27 mouse cellular contexts compared by ENCODE assay signal in the genomic region with DNA sequence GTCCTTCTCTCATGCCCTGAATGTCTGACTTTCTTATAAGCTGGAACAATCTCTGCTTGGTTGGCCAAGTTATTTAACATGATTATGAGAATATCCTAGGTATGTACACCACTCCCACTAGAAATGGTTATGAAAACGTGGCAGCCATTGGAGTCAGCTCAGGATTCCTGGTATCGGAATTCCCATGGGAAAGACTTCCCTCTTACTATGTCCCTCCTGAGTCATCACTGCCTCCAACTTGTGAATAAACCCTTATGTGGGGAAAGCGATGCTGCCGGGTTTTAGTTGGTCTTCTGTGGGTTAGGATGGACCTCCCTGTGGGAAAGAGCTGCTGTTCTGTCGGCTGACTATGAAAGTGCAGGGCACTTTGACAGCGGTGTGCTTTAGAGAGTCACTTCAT. TPM values are rescaled to one million over a fixed set of nuclear protein-coding genes. Genes with fewer than 3 reads are reported as not detected.
DNase-seq lines count a peak whose midpoint lies in the region; ATAC-seq and TF ChIP-seq lines count a peak whose summit lies in the region.
"Had no signal": no experiment of that assay in that cellular context is flagged by ENCODE, and none has a peak within 500 bp of the region (broad histone marks: within the 10 kb centered on the region; RNA-seq: fewer than 3 reads in every experiment).

No protein-coding gene starts in this region.

- 90% methylated on average over 6 of the region's 6 CpGs for WGBS in midbrain, embryonic 11.5 days
- 90% methylated on average over 6 of the region's 6 CpGs for WGBS in midbrain, embryonic 10.5 days

- TF ChIP-seq POLR2A in embryonic fibroblast, embryonic 13.5 days (IDR thresholded peaks at IDR 0.05; ENCODE audit: low read depth, low read length), result no peak

- H3K9ac ChIP-seq in midbrain, embryonic 11.5 days (ENCODE audit: low read length), result no peak overlapping the region
- H3K9ac ChIP-seq: embryonic facial prominence, embryonic 12.5 days; forebrain, embryonic 12.5 days had no signal

- no peak for ATAC-seq in midbrain, embryonic 11.5 days (ENCODE audit: low FRiP score)
- no peak for ATAC-seq in megakaryocyte progenitor cell, adult 5-6 weeks (replicated peaks; ENCODE audit: poor library complexity)
- ATAC-seq: activated CD4-positive, CD25-positive, alpha-beta regulatory T cell, adult 4 months; forebrain, embryonic 14.5 days; forebrain, embryonic 16.5 days; Patski had no signal

- intact Hi-C loops in gastrocnemius, adult 2 months (cut with DNase I), result no loop called here

- H3K4me3 ChIP-seq in midbrain, embryonic 11.5 days (ENCODE audit: low read depth, low read length), result no peak overlapping the region
- H3K4me3 ChIP-seq in midbrain, embryonic 10.5 days, result no peak overlapping the region
- no peak overlapping the region for H3K4me3 ChIP-seq in embryonic fibroblast, embryonic 13.5 days (ENCODE audit: insufficient read depth, low read length)
- H3K4me3 ChIP-seq in gastrocnemius, adult 2 months, result no peak overlapping the region
- H3K4me3 ChIP-seq: embryonic facial prominence, embryonic 10.5 days; embryonic facial prominence, embryonic 12.5 days; erythroblast, embryonic 14.5 days; forebrain, embryonic 10.5 days; forebrain, embryonic 12.5 days had no signal

- H3K27me3 ChIP-seq in midbrain, embryonic 11.5 days (ENCODE audit: control insufficient read depth, insufficient read depth, low read length), result no peaks in the 10 kb centered on the region
- no peaks in the 10 kb centered on the region for H3K27me3 ChIP-seq in midbrain, embryonic 10.5 days (ENCODE audit: low read depth, poor library complexity, severe bottlenecking)
- H3K27me3 ChIP-seq: embryonic facial prominence, embryonic 12.5 days; forebrain, embryonic 12.5 days; Patski had no signal

- H3K36me3 ChIP-seq in midbrain, embryonic 11.5 days (ENCODE audit: control insufficient read depth, insufficient read depth, low read length), result no peaks in the 10 kb centered on the region
- H3K36me3 ChIP-seq in midbrain, embryonic 10.5 days, result no peaks in the 10 kb centered on the region
- H3K36me3 ChIP-seq: embryonic facial prominence, embryonic 12.5 days; forebrain, embryonic 12.5 days had no signal

- TF ChIP-seq CTCF in embryonic fibroblast, embryonic 13.5 days (IDR thresholded peaks at IDR 0.05; ENCODE audit: borderline replicate concordance, insufficient read depth, low read length), result no peak
- no peak for TF ChIP-seq CTCF in gastrocnemius, adult 2 months (IDR thresholded peaks at IDR 0.05)

- H3K27ac ChIP-seq in midbrain, embryonic 11.5 days (ENCODE audit: low read depth, low read length), result no peak overlapping the region
- H3K27ac ChIP-seq in midbrain, embryonic 10.5 days (replicated peaks), result no peak overlapping the region
- H3K27ac ChIP-seq in embryonic fibroblast, embryonic 13.5 days (ENCODE audit: insufficient read depth, low read length), result peak overlapping the region; percentile 63
- no peak overlapping the region for H3K27ac ChIP-seq in gastrocnemius, adult 2 months
- H3K27ac ChIP-seq: embryonic facial prominence, embryonic 10.5 days; embryonic facial prominence, embryonic 12.5 days; forebrain, embryonic 10.5 days; forebrain, embryonic 12.5 days had no signal

- peak; percentile 72 for DNase-seq in midbrain, embryonic 11.5 days (ENCODE audit: low spot score, missing footprints)
- no peak for DNase-seq in midbrain, embryonic 10.5 days (ENCODE audit: low spot score)
- DNase-seq in 3T3-L1 (ENCODE audit: low read depth, low spot score), result peak; percentile 83
- DNase-seq in gastrocnemius, adult 2 months, result no peak
- no peak for DNase-seq in cerebellum, postnatal 4 days (ENCODE audit: low spot score in 2 of 2)
- DNase-seq: adrenal gland, postnatal 10 days; adrenal gland, postnatal 25 days; cerebellum, adult 11 months; cerebellum, adult 18-20 months; cerebellum, adult 8-10 months; cerebellum, adult 9-11 months; cerebellum, postnatal 14 days; cerebellum, postnatal 36 days had no signal

- H3K4me2 ChIP-seq in midbrain, embryonic 11.5 days, result no peak overlapping the region
- H3K4me2 ChIP-seq: embryonic facial prominence, embryonic 12.5 days; forebrain, embryonic 12.5 days had no signal

- H3K9me3 ChIP-seq in midbrain, embryonic 11.5 days (ENCODE audit: control insufficient read depth, low read length), result no peaks in the 10 kb centered on the region
- H3K9me3 ChIP-seq in midbrain, embryonic 10.5 days (replicated peaks), result no peaks in the 10 kb centered on the region
- H3K9me3 ChIP-seq: embryonic facial prominence, embryonic 10.5 days; embryonic facial prominence, embryonic 12.5 days; forebrain, embryonic 10.5 days; forebrain, embryonic 12.5 days had no signal

- peaks cover 11% of the 10 kb centered on the region for H3K4me1 ChIP-seq in midbrain, embryonic 11.5 days (ENCODE audit: control insufficient read depth, insufficient read depth, low read length)
- H3K4me1 ChIP-seq in midbrain, embryonic 10.5 days, result peaks cover 20% of the 10 kb centered on the region
- peaks cover 17% of the 10 kb centered on the region for H3K4me1 ChIP-seq in embryonic fibroblast, embryonic 13.5 days (ENCODE audit: control insufficient read depth, insufficient read depth, low read length)

RNA-seq across cellular contexts. Expression of gene Fam185a, which starts 56.8 kb away (rescaled TPM):
- 4.7 and 5.0 TPM in 2 replicates for polyA plus RNA-seq in midbrain, embryonic 11.5 days (2014; fragmentation: Nextera tagmentation; extraction: Ambion mirVana)
- 4.9 and 5.8 TPM in 2 replicates for polyA plus RNA-seq in midbrain, embryonic 10.5 days (2016; fragmentation: Nextera tagmentation; extraction: Ambion mirVana)
- 9.9 and 10.3 TPM in 2 replicates for polyA plus RNA-seq in embryonic fibroblast, embryonic 13.5 days (2011; ENCODE audit: insufficient read length, low read depth, missing spikeins)
- 10 to 100 TPM in 1 of 2 experiments, 1 to 10 TPM in 1; 9.4 to 11.0 TPM for total RNA-seq in gastrocnemius, adult 2 months (2021)
- total RNA-seq in megakaryocyte progenitor cell, adult 5-6 weeks (2015), result 9.1 and 14.7 TPM in 2 replicates
- 15.2 and 17.2 TPM in 2 replicates for total RNA-seq in megakaryocyte progenitor cell, adult 5-6 weeks (2017)
- polyA plus RNA-seq: erythroblast, embryonic 14.5 days had no signal

RNA-seq across cellular contexts. Expression of gene Ccdc146, which starts 57.0 kb away (rescaled TPM):
- 0.32 TPM in 1 of 2 replicates, not detected in the other for polyA plus RNA-seq in midbrain, embryonic 11.5 days (2014; fragmentation: Nextera tagmentation; extraction: Ambion mirVana)
- 0.12 TPM in 1 of 2 replicates, not detected in the other for polyA plus RNA-seq in midbrain, embryonic 10.5 days (2016; fragmentation: Nextera tagmentation; extraction: Ambion mirVana)
- not detected in 2 replicates for polyA plus RNA-seq in embryonic fibroblast, embryonic 13.5 days (2011; ENCODE audit: insufficient read length, low read depth, missing spikeins)
- total RNA-seq in gastrocnemius, adult 2 months (2021), result 1 to 10 TPM; 3.8 to 4.3 TPM
- not detected in 2 replicates for total RNA-seq in megakaryocyte progenitor cell, adult 5-6 weeks (2015)
- total RNA-seq in megakaryocyte progenitor cell, adult 5-6 weeks (2017), result 0.51 and 0.83 TPM in 2 replicates
- total RNA-seq: adrenal gland, adult 18-20 months; ES-E14 had no signal
- polyA plus RNA-seq: C2C12; embryonic facial prominence, embryonic 10.5 days; embryonic facial prominence, embryonic 12.5 days; erythroblast, embryonic 14.5 days; forebrain, embryonic 10.5 days had no signal

Comparison
In these comparisons a context has a peak if more than half of its experiments do, and no peak if none do; other contexts are left out.
1. DNase-seq: peak in midbrain, embryonic 11.5 days (single experiment) and 3T3-L1 (single experiment); none in midbrain, embryonic 10.5 days (single experiment), gastrocnemius, adult 2 months (single experiment) and cerebellum, postnatal 4 days (0 of 2).